Mouse (Mus musculus) layer of hippocampus, postnatal 10 days (tissue): ENCODE results near the gene Nyap2. TPM values are rescaled to one million over a fixed set of nuclear protein-coding genes. Genes with fewer than 3 reads are reported as not detected.

Source experiments
- DNase-seq, 2 experiments: peaks; one replicate each; pipeline ENCODE4 v3.0.0; 2021; ENCODE audit warnings: low spot score in 2 of 2
- long read RNA-seq: library from polyadenylated mRNA; stranded (forward); transcript quantifications from one replicate; pipeline ENCODE4 v2.0.0, GENCODE M21; 2023
- total RNA-seq, 2 experiments: library from RNA; stranded (reverse); gene quantifications; 2 replicates each; pipeline ENCODE4 v1.2.3; 2021

Gene Nyap2
- 10 to 100 TPM; 36.1 to 36.5 TPM for total RNA-seq
- long read RNA-seq, full-length matches to known transcripts, result 1 of 3 reads
- long read RNA-seq, partial matches to known transcripts, result 0 of 3 reads
- long read RNA-seq, other reads (novel, unspliced or antisense), result 2 of 3 reads

- peak; percentile 41 to 64 for DNase-seq
Measured at GRCm38 (mm10) chr1:81076831-81077664, at the start of gene Nyap2. TSS of gene Nyap2 (plus strand) at chr1:81076950.

- DNase-seq, result no peak
Measured at GRCm38 (mm10) chr1:81042907-81043868, 33.6 kb upstream of the Nyap2 start.

GRCm38 (mm10) chr1:81058340-81058739 lies 18.4 kb upstream of the Nyap2 start:
- no peak for DNase-seq

GRCm38 (mm10) chr1:81058835-81059234 lies 17.9 kb upstream of the Nyap2 start:
- no peak for DNase-seq

- no peak for DNase-seq
Measured at GRCm38 (mm10) chr1:81062811-81063210, 13.9 kb upstream of the Nyap2 start.

GRCm38 (mm10) chr1:81076259-81076658 lies 491 bp upstream of the Nyap2 start:
- DNase-seq, result peak; percentile 34 to 35

GRCm38 (mm10) chr1:81077665-81078314 lies 1.0 kb downstream of the Nyap2 start:
- DNase-seq, result no peak

GRCm38 (mm10) chr1:81087485-81087884 lies 10.7 kb downstream of the Nyap2 start:
- no peak for DNase-seq

GRCm38 (mm10) chr1:81090400-81090799 lies 13.7 kb downstream of the Nyap2 start:
- DNase-seq, result no peak

- DNase-seq, result no peak
Measured at GRCm38 (mm10) chr1:81090979-81091378, 14.2 kb downstream of the Nyap2 start.

- DNase-seq, result no peak
Measured at GRCm38 (mm10) chr1:81092056-81092455, 15.3 kb downstream of the Nyap2 start.

- no peak for DNase-seq
Measured at GRCm38 (mm10) chr1:81092886-81093285, 16.1 kb downstream of the Nyap2 start.

GRCm38 (mm10) chr1:81098950-81099349 lies 22.2 kb downstream of the Nyap2 start:
- no peak for DNase-seq

- DNase-seq, result no peak
Measured at GRCm38 (mm10) chr1:81101749-81102148, 25.0 kb downstream of the Nyap2 start.

GRCm38 (mm10) chr1:81119732-81120131 lies 43.0 kb downstream of the Nyap2 start:
- no peak for DNase-seq

- no peak for DNase-seq
Measured at GRCm38 (mm10) chr1:81132007-81132712, 55.4 kb downstream of the Nyap2 start.

GRCm38 (mm10) chr1:81143855-81144254 lies 67.1 kb downstream of the Nyap2 start:
- no peak for DNase-seq

GRCm38 (mm10) chr1:81145576-81145975 lies 68.8 kb downstream of the Nyap2 start:
- DNase-seq, result no peak

GRCm38 (mm10) chr1:81169245-81169644 lies 92.5 kb downstream of the Nyap2 start:
- DNase-seq, result no peak

- DNase-seq, result no peak
Measured at GRCm38 (mm10) chr1:81172703-81173102, 96.0 kb downstream of the Nyap2 start.
